Mouse (Mus musculus): ENCODE data around the gene Slfn14. TPM values are rescaled to one million over a fixed set of nuclear protein-coding genes. Genes with fewer than 3 reads are reported as not detected.
"Not testable (repeated sequence)": the region's sequence is repeated elsewhere in the genome, so short reads cannot be mapped to it uniquely, and the experiment has no call there.

The Slfn14 gene
- polyA plus RNA-seq, 1 experiment: not detected

- H3K27ac ChIP-seq (replicated peaks; ENCODE audit: low read depth, low read length): no peak overlapping the region
- no peaks in the 10 kb centered on the region for H3K4me1 ChIP-seq (ENCODE audit: control insufficient read depth, insufficient read depth, insufficient read length, low read length)
- no peak overlapping the region for H3K4me3 ChIP-seq (ENCODE audit: insufficient read depth, low read depth, low read length)
Observed at GRCm38 (mm10) chr11:83262673-83263072, 23.9 kb downstream of the Slfn14 start.

GRCm38 (mm10) chr11:83257211-83257610 is 29.3 kb downstream of the Slfn14 start:
- not testable (repeated sequence) for H3K4me3 ChIP-seq (ENCODE audit: insufficient read depth, low read depth, low read length); H3K27ac ChIP-seq (replicated peaks; ENCODE audit: low read depth, low read length); H3K4me1 ChIP-seq (ENCODE audit: control insufficient read depth, insufficient read depth, insufficient read length, low read length)

GRCm38 (mm10) chr11:83239811-83240210 is 46.7 kb downstream of the Slfn14 start:
- Histone ChIP-seq H3K27ac (replicated peaks; ENCODE audit: low read depth, low read length) (no peak overlapping the region), H3K4me1 (ENCODE audit: control insufficient read depth, insufficient read depth, insufficient read length, low read length) (no peaks in the 10 kb centered on the region), H3K4me3 (ENCODE audit: insufficient read depth, low read depth, low read length) (no peak overlapping the region)

- Histone ChIP-seq H3K4me3 (ENCODE audit: insufficient read depth, low read depth, low read length) (no peak overlapping the region), H3K4me1 (ENCODE audit: control insufficient read depth, insufficient read depth, insufficient read length, low read length) (no peaks in the 10 kb centered on the region)
Observed at GRCm38 (mm10) chr11:83238389-83238788, 48.1 kb downstream of the Slfn14 start.

GRCm38 (mm10) chr11:83237390-83237789 is 49.1 kb downstream of the Slfn14 start:
- not testable (repeated sequence) for H3K4me3 ChIP-seq (ENCODE audit: insufficient read depth, low read depth, low read length); H3K27ac ChIP-seq (replicated peaks; ENCODE audit: low read depth, low read length); H3K4me1 ChIP-seq (ENCODE audit: control insufficient read depth, insufficient read depth, insufficient read length, low read length)

More at GRCm38 (mm10) chr11:83238389-83238788, 48.1 kb downstream of the Slfn14 start:
- H3K27ac ChIP-seq (replicated peaks; ENCODE audit: low read depth, low read length): no peak overlapping the region

- not testable (repeated sequence) for H3K27ac ChIP-seq (replicated peaks; ENCODE audit: low read depth, low read length); H3K4me3 ChIP-seq (ENCODE audit: insufficient read depth, low read depth, low read length); H3K4me1 ChIP-seq (ENCODE audit: control insufficient read depth, insufficient read depth, insufficient read length, low read length)
Observed at GRCm38 (mm10) chr11:83233621-83234020, 52.9 kb downstream of the Slfn14 start.

GRCm38 (mm10) chr11:83230966-83231365 is 55.6 kb downstream of the Slfn14 start:
- H3K4me1 ChIP-seq (ENCODE audit: control insufficient read depth, insufficient read depth, insufficient read length, low read length): no peaks in the 10 kb centered on the region
- H3K4me3 ChIP-seq (ENCODE audit: insufficient read depth, low read depth, low read length): no peak overlapping the region
- no peak overlapping the region for H3K27ac ChIP-seq (replicated peaks; ENCODE audit: low read depth, low read length)

GRCm38 (mm10) chr11:83227926-83228723 is 58.4 kb downstream of the Slfn14 start:
- no peak overlapping the region for H3K27ac ChIP-seq (replicated peaks; ENCODE audit: low read depth, low read length)
- H3K4me3 ChIP-seq (ENCODE audit: insufficient read depth, low read depth, low read length): no peak overlapping the region
- no peaks in the 10 kb centered on the region for H3K4me1 ChIP-seq (ENCODE audit: control insufficient read depth, insufficient read depth, insufficient read length, low read length)

GRCm38 (mm10) chr11:83225371-83225960 is 61.1 kb downstream of the Slfn14 start:
- Histone ChIP-seq H3K27ac (replicated peaks; ENCODE audit: low read depth, low read length) (no peak overlapping the region), H3K4me1 (ENCODE audit: control insufficient read depth, insufficient read depth, insufficient read length, low read length) (no peaks in the 10 kb centered on the region), H3K4me3 (ENCODE audit: insufficient read depth, low read depth, low read length) (no peak overlapping the region)

Other genes with a start within 250 kb of the Slfn14 start
- gene Slfn2, start 221.6 kb downstream of the Slfn14 start, polyA plus RNA-seq (2012; ENCODE audit: insufficient read depth, insufficient read length, missing spikeins): 3.5 and 3.6 TPM in 2 replicates
- not detected in 2 replicates for gene Slfn1, start 169.9 kb downstream of the Slfn14 start, polyA plus RNA-seq (2012; ENCODE audit: insufficient read depth, insufficient read length, missing spikeins)
- not detected in 2 replicates for gene Slfn4, start 111.5 kb downstream of the Slfn14 start, polyA plus RNA-seq (2012; ENCODE audit: insufficient read depth, insufficient read length, missing spikeins)
- gene Slfn3, start 95.4 kb downstream of the Slfn14 start, polyA plus RNA-seq (2012; ENCODE audit: insufficient read depth, insufficient read length, missing spikeins): 0.75 and 0.95 TPM in 2 replicates
- gene Ap2b1, start 12.3 kb upstream of the Slfn14 start, polyA plus RNA-seq (2012; ENCODE audit: insufficient read depth, insufficient read length, missing spikeins): 21.0 and 26.5 TPM in 2 replicates
- 4.2 and 9.8 TPM in 2 replicates for gene Pex12, start 15.9 kb upstream of the Slfn14 start, polyA plus RNA-seq (2012; ENCODE audit: insufficient read depth, insufficient read length, missing spikeins)
- not detected in 2 replicates for gene Rasl10b, start 122.4 kb upstream of the Slfn14 start, polyA plus RNA-seq (2012; ENCODE audit: insufficient read depth, insufficient read length, missing spikeins)
- gene Gas2l2, start 142.7 kb upstream of the Slfn14 start, polyA plus RNA-seq (2012; ENCODE audit: insufficient read depth, insufficient read length, missing spikeins): not detected in 2 replicates
- gene 1700020L24Rik, start 151.0 kb upstream of the Slfn14 start, polyA plus RNA-seq (2012; ENCODE audit: insufficient read depth, insufficient read length, missing spikeins): 2.9 TPM in 1 of 2 replicates, not detected in the other
- gene Mmp28, start 176.3 kb upstream of the Slfn14 start, polyA plus RNA-seq (2012; ENCODE audit: insufficient read depth, insufficient read length, missing spikeins): 5.4 and 6.6 TPM in 2 replicates
- 29.8 and 35.5 TPM in 2 replicates for gene Taf15, start 186.4 kb upstream of the Slfn14 start, polyA plus RNA-seq (2012; ENCODE audit: insufficient read depth, insufficient read length, missing spikeins)
- not detected in 2 replicates for gene Heatr9, start 235.4 kb upstream of the Slfn14 start, polyA plus RNA-seq (2012; ENCODE audit: insufficient read depth, insufficient read length, missing spikeins)
- gene Ccl5, start 243.8 kb upstream of the Slfn14 start, polyA plus RNA-seq (2012; ENCODE audit: insufficient read depth, insufficient read length, missing spikeins): 3.7 and 4.0 TPM in 2 replicates

All from brown adipose tissue, adult 24 weeks (tissue).